14 mouse cellular contexts compared by ENCODE assay signal in the genomic region with DNA sequence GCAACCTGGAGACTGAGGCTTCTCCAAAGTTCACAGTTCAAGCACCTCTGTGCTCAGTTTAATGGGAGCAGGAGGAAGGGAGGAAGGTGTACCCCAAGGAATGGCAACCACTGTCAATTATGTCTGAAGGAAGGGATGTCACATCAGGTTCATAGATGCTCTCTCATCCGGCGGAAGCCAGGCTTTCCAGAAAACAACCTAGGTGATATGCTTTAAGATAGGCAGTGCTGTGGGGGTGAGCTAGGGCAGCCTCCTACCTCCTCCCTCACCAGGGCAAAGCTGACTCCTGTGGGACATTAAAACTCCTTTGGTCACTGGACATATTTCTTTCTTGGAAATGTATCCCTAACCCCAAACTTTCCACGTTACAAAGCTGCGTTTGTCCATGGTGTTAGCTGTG. TPM values are rescaled to one million over a fixed set of nuclear protein-coding genes. Genes with fewer than 3 reads are reported as not detected.
DNase-seq lines count a peak whose midpoint lies in the region; ATAC-seq lines count a peak whose summit lies in the region.
"Had no signal": no experiment of that assay in that cellular context is flagged by ENCODE, and none has a peak within 500 bp of the region (broad histone marks: within the 10 kb centered on the region; RNA-seq: fewer than 3 reads in every experiment).

No protein-coding gene starts in this region.

- peak; percentile 31; the same call in 1 of the 2 replicates for ATAC-seq in limb, embryonic 11.5 days (ENCODE audit: insufficient number of reproducible peaks, low FRiP score, low TSS enrichment, low read depth)
- no peak for ATAC-seq in limb, embryonic 13.5 days (ENCODE audit: low FRiP score, low read depth)

- H3K9me3 ChIP-seq in heart, embryonic 10.5 days, result no peaks in the 10 kb centered on the region
- no peaks in the 10 kb centered on the region for H3K9me3 ChIP-seq in limb, embryonic 11.5 days (ENCODE audit: control insufficient read depth, low read length)
- no peaks in the 10 kb centered on the region for H3K9me3 ChIP-seq in limb, embryonic 10.5 days (replicated peaks)
- H3K9me3 ChIP-seq in limb, embryonic 13.5 days, result no peaks in the 10 kb centered on the region
- H3K9me3 ChIP-seq: G1E; liver, embryonic 13.5 days had no signal

- 0 out of 2 replicates have a peak, but pooled peaks cover 12% of the 10 kb centered on the region for H3K27me3 ChIP-seq in heart, embryonic 10.5 days (ENCODE audit: insufficient read depth, poor library complexity, severe bottlenecking)
- H3K27me3 ChIP-seq in limb, embryonic 11.5 days (ENCODE audit: control insufficient read depth, insufficient read depth, low read length), result no peaks in the 10 kb centered on the region
- H3K27me3 ChIP-seq in limb, embryonic 10.5 days (ENCODE audit: low read depth, poor library complexity, severe bottlenecking), result peaks cover 12% of the 10 kb centered on the region; the same call in 1 of the 2 replicates
- no peaks in the 10 kb centered on the region for H3K27me3 ChIP-seq in limb, embryonic 13.5 days
- H3K27me3 ChIP-seq: liver, embryonic 13.5 days had no signal

- peaks cover 17% of the 10 kb centered on the region for H3K4me1 ChIP-seq in heart, embryonic 10.5 days
- peaks cover 5% of the 10 kb centered on the region; the same call in 1 of the 2 replicates for H3K4me1 ChIP-seq in limb, embryonic 11.5 days (ENCODE audit: control insufficient read depth, insufficient read depth, low read length)
- H3K4me1 ChIP-seq in limb, embryonic 10.5 days, result peaks cover 13% of the 10 kb centered on the region
- peaks cover 25% of the 10 kb centered on the region for H3K4me1 ChIP-seq in limb, embryonic 13.5 days

- H3K27ac ChIP-seq in heart, embryonic 10.5 days, result peak overlapping the region; percentile 16; the same call in 1 of the 2 replicates
- H3K27ac ChIP-seq in limb, embryonic 11.5 days (replicated peaks; ENCODE audit: low read depth, low read length), result no peak overlapping the region
- no peak overlapping the region for H3K27ac ChIP-seq in limb, embryonic 10.5 days
- H3K27ac ChIP-seq in limb, embryonic 13.5 days, result peak overlapping the region; percentile 33; the same call in 1 of the 2 replicates
- H3K27ac ChIP-seq: heart, adult 2 months; liver, embryonic 13.5 days had no signal

- no peak for DNase-seq in heart, embryonic 10.5 days (ENCODE audit: low spot score)
- no peak for DNase-seq in heart, postnatal 25 days (ENCODE audit: low spot score)
- no peak for DNase-seq in limb, embryonic 11.5 days (ENCODE audit: low spot score)
- no peak for DNase-seq in limb, embryonic 10.5 days (ENCODE audit: low spot score)
- DNase-seq in T-cell, adult 2 months (ENCODE audit: low spot score), result peak; percentile 33
- no peak for DNase-seq in thymus, postnatal 14 days
- no peak for DNase-seq in left cerebral cortex, postnatal 10 days (ENCODE audit: extremely low spot score in 1 of 2, low spot score in 2 of 2)
- DNase-seq: cerebellum, adult 9-11 months; heart, adult 2 months; heart, postnatal 14 days; liver, embryonic 13.5 days had no signal

- H3K36me3 ChIP-seq in heart, embryonic 10.5 days, result 0 out of 2 replicates have a peak, but pooled peaks cover 6% of the 10 kb centered on the region
- no peaks in the 10 kb centered on the region for H3K36me3 ChIP-seq in limb, embryonic 11.5 days (ENCODE audit: control insufficient read depth, insufficient read depth, low read length)
- no peaks in the 10 kb centered on the region for H3K36me3 ChIP-seq in limb, embryonic 10.5 days
- no peaks in the 10 kb centered on the region for H3K36me3 ChIP-seq in limb, embryonic 13.5 days
- H3K36me3 ChIP-seq: G1E; liver, embryonic 13.5 days had no signal

- H3K4me3 ChIP-seq in heart, embryonic 10.5 days, result no peak overlapping the region
- no peak overlapping the region for H3K4me3 ChIP-seq in limb, embryonic 11.5 days (ENCODE audit: low read depth, low read length)
- no peak overlapping the region for H3K4me3 ChIP-seq in limb, embryonic 10.5 days
- no peak overlapping the region for H3K4me3 ChIP-seq in limb, embryonic 13.5 days
- H3K4me3 ChIP-seq: heart, adult 2 months; liver, embryonic 13.5 days had no signal

- WGBS in heart, embryonic 10.5 days, result 72% methylated on average over 4 of the region's 4 CpGs
- 66% methylated on average over 4 of the region's 4 CpGs for WGBS in limb, embryonic 11.5 days
- 62% methylated on average over 4 of the region's 4 CpGs for WGBS in limb, embryonic 10.5 days
- 58% methylated on average over 4 of the region's 4 CpGs for WGBS in limb, embryonic 13.5 days

- no peak overlapping the region for H3K9ac ChIP-seq in limb, embryonic 11.5 days (ENCODE audit: low read length)
- no peak overlapping the region for H3K9ac ChIP-seq in limb, embryonic 13.5 days
- H3K9ac ChIP-seq: liver, embryonic 13.5 days had no signal

- H3K4me2 ChIP-seq in limb, embryonic 11.5 days (ENCODE audit: low read depth, severe bottlenecking), result peak overlapping the region; percentile 13; the same call in 1 of the 2 replicates
- H3K4me2 ChIP-seq in limb, embryonic 13.5 days (replicated peaks), result peak overlapping the region; percentile 47
- H3K4me2 ChIP-seq: liver, embryonic 13.5 days had no signal

- intact Hi-C loops in heart, postnatal 25 days (cut with DNase I), result no loop called here
- intact Hi-C loops in left cerebral cortex, postnatal 10 days (cut with DNase I), result no loop called here

RNA-seq across cellular contexts. Expression of a gene that starts 36.9 kb away (rescaled TPM):
- 4.7 TPM in 2 replicates for polyA plus RNA-seq in heart, embryonic 10.5 days (2016; fragmentation: Nextera tagmentation; extraction: Ambion mirVana)
- total RNA-seq in heart, postnatal 25 days (2021), result 10 to 100 TPM in 1 of 2 experiments, 1 to 10 TPM in 1; 8.2 to 10.4 TPM
- polyA plus RNA-seq in limb, embryonic 11.5 days (2014; fragmentation: Nextera tagmentation; extraction: Ambion mirVana), result 6.9 and 8.5 TPM in 2 replicates
- 5.5 and 5.9 TPM in 2 replicates for polyA plus RNA-seq in limb, embryonic 10.5 days (2016; fragmentation: Nextera tagmentation; extraction: Ambion mirVana)
- polyA plus RNA-seq in limb, embryonic 13.5 days (2015; fragmentation: Nextera tagmentation; extraction: Ambion mirVana), result 7.0 and 9.5 TPM in 2 replicates
- 10 to 100 TPM; 28.0 to 30.4 TPM for total RNA-seq in left cerebral cortex, postnatal 10 days (2021)

RNA-seq across cellular contexts. Expression of a gene that starts 42.5 kb away (rescaled TPM):
- 3.1 and 4.6 TPM in 2 replicates for polyA plus RNA-seq in heart, embryonic 10.5 days (2016; fragmentation: Nextera tagmentation; extraction: Ambion mirVana)
- total RNA-seq in heart, postnatal 25 days (2021), result 1 to 10 TPM; 1.4 to 2.0 TPM
- 14.6 and 16.0 TPM in 2 replicates for polyA plus RNA-seq in limb, embryonic 11.5 days (2014; fragmentation: Nextera tagmentation; extraction: Ambion mirVana)
- polyA plus RNA-seq in limb, embryonic 10.5 days (2016; fragmentation: Nextera tagmentation; extraction: Ambion mirVana), result 11.0 and 13.7 TPM in 2 replicates
- polyA plus RNA-seq in limb, embryonic 13.5 days (2015; fragmentation: Nextera tagmentation; extraction: Ambion mirVana), result 36.8 and 42.1 TPM in 2 replicates
- 1 to 10 TPM; 4.2 to 5.0 TPM for total RNA-seq in left cerebral cortex, postnatal 10 days (2021)
- total RNA-seq: megakaryocyte, adult 5-6 weeks had no signal
- polyA plus RNA-seq: G1E had no signal

Comparison
In these comparisons a context has a peak if more than half of its experiments do, and no peak if none do; other contexts are left out.
1. H3K27ac ChIP-seq: peak in heart, embryonic 10.5 days (single experiment) and limb, embryonic 13.5 days (single experiment); none in limb, embryonic 11.5 days (single experiment) and limb, embryonic 10.5 days (single experiment).